Mouse (Mus musculus): ENCODE results near the gene Trim62.

GRCm38 (mm10) chr4:128887026-128887425, 3.6 kb downstream of the Trim62 start:
- no peak for TF ChIP-seq CTCF (IDR thresholded peaks at IDR 0.05; ENCODE audit: control insufficient read depth, insufficient read depth, insufficient read length)
- no peak for TF ChIP-seq USF1 (IDR thresholded peaks at IDR 0.05; ENCODE audit: low read depth)
- no peak for TF ChIP-seq MAX (IDR thresholded peaks at IDR 0.05)
- no peak for TF ChIP-seq MYOG (IDR thresholded peaks at IDR 0.05; ENCODE audit: control insufficient read depth, extremely low read depth, insufficient read length)
- no peak for TF ChIP-seq FOSL1 (IDR thresholded peaks at IDR 0.05; ENCODE audit: insufficient read depth, low read length, poor library complexity, severe bottlenecking)
